Mouse (Mus musculus) CH12.LX (cell line): ENCODE data around the gene Itih4. TPM values are rescaled to one million over a fixed set of nuclear protein-coding genes. Genes with fewer than 3 reads are reported as not detected.
A peak's percentile ranks its signal among the peaks of the same experiment; 100 is the strongest.

Source experiments
- DNase-seq: peaks from one replicate; pipeline ENCODE4 v3.0.0-alpha.2; 2013; ENCODE audit errors: extremely low read depth
- H3K27ac ChIP-seq: 2 replicates; pipeline ENCODE4 v1.5.1; 2012; ENCODE audit warnings: low read depth, mild to moderate bottlenecking, control low read depth, moderate library complexity; ENCODE audit not compliant: insufficient read depth
- H3K27me3 ChIP-seq: replicated peaks from 2 replicates; pipeline ENCODE3; 2012; ENCODE audit warnings: inconsistent platforms
- H3K36me3 ChIP-seq, 2 experiments: replicated peaks in 1 of 2; 2 replicates each; pipeline versions ENCODE3 to v1.6.1; 2012; ENCODE audit warnings: inconsistent platforms in 1 of 2, low read length in 1 of 2, mild to moderate bottlenecking in 1 of 2, mixed read lengths in 1 of 2, moderate library complexity in 1 of 2; ENCODE audit not compliant: control insufficient read depth in 1 of 2, insufficient read depth in 1 of 2
- H3K4me1 ChIP-seq, 2 experiments: 2 replicates each; pipeline ENCODE4 v1.6.1; 2012; ENCODE audit warnings: inconsistent platforms in 1 of 2, moderate library complexity in 1 of 2; ENCODE audit not compliant: insufficient read depth in 2 of 2, control insufficient read depth in 1 of 2
- H3K4me2 ChIP-seq: 2 replicates; pipeline ENCODE4 v1.6.1; 2012; ENCODE audit warnings: low read depth, mild to moderate bottlenecking, control low read depth; ENCODE audit not compliant: poor library complexity, insufficient read depth, severe bottlenecking
- H3K4me3 ChIP-seq, 3 experiments: fragments of 150-350 bp in 1 of 3; sonication (generic) in 1 of 3; replicated peaks in 1 of 3; 2 replicates each; pipeline versions ENCODE3 to v1.5.1; 2011 to 2012; ENCODE audit warnings: low read depth in 2 of 3, low read length in 2 of 3, mild to moderate bottlenecking in 2 of 3, moderate library complexity in 2 of 3, control low read depth in 1 of 3, improper control_type of control experiment in 1 of 3, inconsistent platforms in 1 of 3, mixed read lengths in 1 of 3; ENCODE audit not compliant: poor library complexity in 1 of 3
- H3K79me2 ChIP-seq: replicated peaks from 2 replicates; pipeline ENCODE4 v1.6.1; 2012; ENCODE audit warnings: mild to moderate bottlenecking, moderate library complexity; ENCODE audit not compliant: control insufficient read depth, poor library complexity, insufficient read depth, severe bottlenecking; ENCODE audit errors: extremely low read depth
- H3K9ac ChIP-seq: 2 replicates; pipeline ENCODE4 v1.6.1; 2012; ENCODE audit warnings: low read depth, mild to moderate bottlenecking, control low read depth, moderate library complexity; ENCODE audit not compliant: insufficient read depth
- H3K9me3 ChIP-seq: replicated peaks from 2 replicates; pipeline ENCODE3; 2012; ENCODE audit warnings: low read length, inconsistent platforms, mixed read lengths
- BHLHE40 ChIP-seq: IDR thresholded peaks from 2 replicates; pipeline ENCODE4 v1.6.1; 2011; ENCODE audit warnings: mild to moderate bottlenecking, low read depth, low read length, improper control_type of control experiment
- CTCF ChIP-seq, 2 experiments: IDR thresholded peaks in 1 of 2; conservative IDR thresholded peaks in 1 of 2; 2 replicates each; pipeline ENCODE4 v1.5.1; 2011 to 2012; ENCODE audit warnings: low read depth in 2 of 2, low read length in 2 of 2, improper control_type of control experiment in 1 of 2, inconsistent platforms in 1 of 2, mild to moderate bottlenecking in 1 of 2, moderate library complexity in 1 of 2
- ELF1 ChIP-seq: IDR thresholded peaks from 2 replicates; pipeline ENCODE4 v1.6.1; 2014; ENCODE audit warnings: low read depth, mild to moderate bottlenecking, inconsistent platforms, low read length, improper control_type of control experiment
- EP300 ChIP-seq: IDR thresholded peaks from 2 replicates; pipeline ENCODE4 v1.6.1; 2011; ENCODE audit warnings: low read length, improper control_type of control experiment
- ETS1 ChIP-seq: conservative IDR thresholded peaks from 2 replicates; pipeline ENCODE4 v1.6.1; 2012; ENCODE audit warnings: low read depth, mild to moderate bottlenecking, inconsistent platforms, low read length, improper control_type of control experiment, moderate library complexity
- GABPA ChIP-seq: IDR thresholded peaks from 2 replicates; pipeline ENCODE4 v1.6.1; 2012; ENCODE audit warnings: low read depth, low read length, improper control_type of control experiment, inconsistent platforms; ENCODE audit not compliant: insufficient replicate concordance
- HCFC1 ChIP-seq: IDR thresholded peaks from 2 replicates; pipeline ENCODE4 v1.6.1; 2012; ENCODE audit warnings: low read depth, mild to moderate bottlenecking, inconsistent platforms, low read length, improper control_type of control experiment
- IRF4 ChIP-seq: IDR thresholded peaks from 2 replicates; pipeline ENCODE4 v1.6.1; 2014; ENCODE audit warnings: low read depth, mild to moderate bottlenecking, inconsistent platforms, low read length, improper control_type of control experiment
- JUN ChIP-seq: IDR thresholded peaks from 2 replicates; pipeline ENCODE4 v1.6.1; 2011; ENCODE audit warnings: low read depth, mild to moderate bottlenecking, low read length, improper control_type of control experiment, moderate library complexity; ENCODE audit not compliant: insufficient read depth
- KAT2A ChIP-seq: IDR thresholded peaks from 2 replicates; pipeline ENCODE4 v1.6.1; 2012; ENCODE audit warnings: low read length, improper control_type of control experiment, inconsistent platforms; ENCODE audit not compliant: insufficient replicate concordance
- MAX ChIP-seq: IDR thresholded peaks from 2 replicates; pipeline ENCODE4 v1.6.1; 2011; ENCODE audit warnings: low read length, improper control_type of control experiment
- MAZ ChIP-seq: IDR thresholded peaks from 2 replicates; pipeline ENCODE4 v1.6.1; 2012; ENCODE audit warnings: low read depth, mild to moderate bottlenecking, inconsistent platforms, low read length, improper control_type of control experiment, moderate library complexity
- MEF2A ChIP-seq: IDR thresholded peaks from 2 replicates; pipeline ENCODE4 v1.6.1; 2014; ENCODE audit warnings: low read depth, mild to moderate bottlenecking, inconsistent platforms, low read length, improper control_type of control experiment, borderline replicate concordance
- MXI1 ChIP-seq: IDR thresholded peaks from 2 replicates; pipeline ENCODE4 v1.6.1; 2011; ENCODE audit warnings: mild to moderate bottlenecking, low read depth, low read length, improper control_type of control experiment
- MYC ChIP-seq: IDR thresholded peaks from 2 replicates; pipeline ENCODE4 v1.6.1; 2011; ENCODE audit warnings: low read depth, mild to moderate bottlenecking, improper control_type of control experiment, low read length
- NELFE ChIP-seq: IDR thresholded peaks from 2 replicates; pipeline ENCODE4 v1.6.1; 2011; ENCODE audit warnings: low read depth, low read length, improper control_type of control experiment
- NRF1 ChIP-seq: IDR thresholded peaks from 2 replicates; pipeline ENCODE4 v1.6.1; 2014; ENCODE audit warnings: low read depth, mild to moderate bottlenecking, inconsistent platforms, low read length, improper control_type of control experiment, moderate library complexity
- PAX5 ChIP-seq: IDR thresholded peaks from 2 replicates; pipeline ENCODE4 v1.6.1; 2012; ENCODE audit warnings: low read length, inconsistent platforms, mixed read lengths
- POLR2A ChIP-seq: IDR thresholded peaks from 2 replicates; pipeline ENCODE4 v1.6.1; 2011; ENCODE audit warnings: low read depth, mild to moderate bottlenecking, improper control_type of control experiment, low read length
- POLR2AphosphoS2 ChIP-seq: IDR thresholded peaks from 2 replicates; pipeline ENCODE4 v1.6.1; 2011; ENCODE audit warnings: low read depth, low read length, improper control_type of control experiment
- RAD21 ChIP-seq: IDR thresholded peaks from 2 replicates; pipeline ENCODE4 v1.6.1; 2011; ENCODE audit warnings: low read depth, mild to moderate bottlenecking, low read length, improper control_type of control experiment, moderate library complexity
- RCOR1 ChIP-seq: conservative IDR thresholded peaks from 2 replicates; pipeline ENCODE4 v1.6.1; 2012; ENCODE audit warnings: low read depth, mild to moderate bottlenecking, inconsistent platforms, low read length, improper control_type of control experiment
- SIN3A ChIP-seq: IDR thresholded peaks from 2 replicates; pipeline ENCODE4 v1.6.1; 2012; ENCODE audit warnings: low read length, improper control_type of control experiment, inconsistent platforms
- TBP ChIP-seq: conservative IDR thresholded peaks from 2 replicates; pipeline ENCODE4 v1.6.1; 2011; ENCODE audit warnings: low read depth, low read length, improper control_type of control experiment
- TCF12 ChIP-seq: IDR thresholded peaks from 2 replicates; pipeline ENCODE4 v1.6.1; 2014; ENCODE audit warnings: low read depth, mild to moderate bottlenecking, inconsistent platforms, low read length, improper control_type of control experiment
- UBTF ChIP-seq: IDR thresholded peaks from 2 replicates; pipeline ENCODE4 v1.6.1; 2012; ENCODE audit warnings: low read depth, mild to moderate bottlenecking, inconsistent platforms, low read length, improper control_type of control experiment, moderate library complexity
- USF1 ChIP-seq: IDR thresholded peaks from 2 replicates; pipeline ENCODE4 v1.6.1; 2014; ENCODE audit warnings: low read depth, mild to moderate bottlenecking, inconsistent platforms, low read length, improper control_type of control experiment
- USF2 ChIP-seq: conservative IDR thresholded peaks from 2 replicates; pipeline ENCODE4 v1.6.1; 2011; ENCODE audit warnings: low read depth, low read length, improper control_type of control experiment
- ZC3H11A ChIP-seq: IDR thresholded peaks from 2 replicates; pipeline ENCODE4 v1.6.1; 2012; ENCODE audit warnings: low read depth, mild to moderate bottlenecking, inconsistent platforms, low read length, improper control_type of control experiment
- ZMIZ1 ChIP-seq: IDR thresholded peaks from 2 replicates; pipeline ENCODE4 v1.6.1; 2012; ENCODE audit warnings: low read depth, mild to moderate bottlenecking, inconsistent platforms, low read length, improper control_type of control experiment
- ZNF384 ChIP-seq: IDR thresholded peaks from 2 replicates; pipeline ENCODE4 v1.6.1; 2012; ENCODE audit warnings: low read depth, low read length, improper control_type of control experiment, inconsistent platforms
- dilution Hi-C: fragments of 300-500 bp; cut with MboI; formaldehyde crosslinking; loops from 2 replicates; pipeline ENCODE4 v1.14.3; 2020; ENCODE audit warnings: low sequenced_read_pairs; ENCODE audit not compliant: extremely low pct_unique_long_range_greater_than_20kb, extremely low pct_ligation_motif_present
- in situ Hi-C: fragments of 300-500 bp; cut with MboI; formaldehyde crosslinking; loops from 3 replicates; pipeline ENCODE4 v1.14.3; 2019; ENCODE audit warnings: low sequenced_read_pairs, low pct_ligation_motif_present, low pct_unique_long_range_greater_than_20kb, mixed read lengths
- polyA plus RNA-seq: library from polyadenylated mRNA; unstranded; fragments of >175 nt; gene quantifications from 2 replicates; pipeline ENCODE4 v1.2.1, GENCODE M21; 2012; ENCODE audit warnings: low read depth; ENCODE audit not compliant: insufficient read length
- total RNA-seq, 2 experiments: library from RNA; depleted of rRNA; stranded (reverse); fragments of 300-350 nt in 1 of 2; fragments of >200 nt in 1 of 2; gene quantifications; 2 replicates each; pipeline ENCODE4 v1.2.3; 2012 to 2014

Itih4 gene
- total and polyA plus RNA-seq, 3 experiments, result not detected

GRCm38 (mm10) chr14:30951154-30951825 lies 65.0 kb downstream of the Itih4 start, which contains the start of gene Nek4:
Gene Nek4 (plus strand): TSS chr14:30951377.
- dilution Hi-C loops (no loop called here), in situ Hi-C loops (no loop called here)
- Histone ChIP-seq H3K27ac (peak within 1 kb of the TSS; percentile 43; the same call in 1 of the 2 replicates), H3K4me3 (peak within 1 kb of the TSS; percentile 56 to 94 (median 87)), H3K27me3 (no peaks in the 10 kb centered on the region), H3K4me1 (peaks cover 2 to 22% of the 10 kb centered on the region in 2 experiments; a peak in 2 of 4 replicates), H3K79me2 (no peaks in the 10 kb centered on the region; the same call in 1 of the 2 replicates), H3K36me3 (peaks cover 11 to 18% of the 10 kb centered on the region in 2 experiments), H3K4me2 (peak within 1 kb of the TSS; percentile 79), H3K9ac (peak within 1 kb of the TSS; percentile 72), H3K9me3 (no peaks in the 10 kb centered on the region)
- peak; percentile 97 for DNase-seq
- peak; percentile 93 for TF ChIP-seq MYC
- 0 out of 2 replicates have a peak, but pooled peaks have one; percentile 19 for TF ChIP-seq ZNF384
- TF ChIP-seq USF2, result no peak
- no peak for TF ChIP-seq RAD21
- no peak for TF ChIP-seq EP300
- peak; percentile 75 for TF ChIP-seq IRF4
- peak; percentile 65; the same call in 1 of the 2 replicates for TF ChIP-seq MAZ
- no peak for TF ChIP-seq ZC3H11A
- TF ChIP-seq SIN3A, result peak; percentile 96
- TF ChIP-seq TCF12, result peak; percentile 91
- peak; percentile 81 for TF ChIP-seq ZMIZ1
- TF ChIP-seq POLR2AphosphoS2, result peak; percentile 94; the same call in 1 of the 2 replicates
- TF ChIP-seq PAX5, result no peak
- peak; percentile 91 for TF ChIP-seq HCFC1
- peak; percentile 91 for TF ChIP-seq TBP
- TF ChIP-seq ELF1, result peak; percentile 94
- TF ChIP-seq USF1, result no peak
- TF ChIP-seq MEF2A, result peak; percentile 76
- peak; percentile 49 for TF ChIP-seq ETS1
- TF ChIP-seq GABPA, result peak; percentile 89
- TF ChIP-seq MXI1, result peak; percentile 94
- peak; percentile 79; the same call in 1 of the 2 replicates for TF ChIP-seq KAT2A
- 0 out of 2 replicates have a peak, but pooled peaks have one; percentile 39 for TF ChIP-seq BHLHE40
- TF ChIP-seq JUN, result no peak
- TF ChIP-seq NRF1, result peak; percentile 99
- TF ChIP-seq POLR2A, result peak; percentile 88
- no peak for TF ChIP-seq UBTF
- TF ChIP-seq NELFE, result peak; percentile 75
- TF ChIP-seq RCOR1, result 0 out of 2 replicates have a peak, but pooled peaks have one; percentile 42
- TF ChIP-seq CTCF (conservative IDR thresholded peaks at IDR 0.05 in 1 of 2, IDR thresholded peaks at IDR 0.05 in 1 of 2; ENCODE audit: low read depth in 2 of 2, low read length in 2 of 2), result no peak
- peak; percentile 94 for TF ChIP-seq MAX
